Comparison of ENCODE assay signal across 9 mouse cellular contexts in the genomic region with DNA sequence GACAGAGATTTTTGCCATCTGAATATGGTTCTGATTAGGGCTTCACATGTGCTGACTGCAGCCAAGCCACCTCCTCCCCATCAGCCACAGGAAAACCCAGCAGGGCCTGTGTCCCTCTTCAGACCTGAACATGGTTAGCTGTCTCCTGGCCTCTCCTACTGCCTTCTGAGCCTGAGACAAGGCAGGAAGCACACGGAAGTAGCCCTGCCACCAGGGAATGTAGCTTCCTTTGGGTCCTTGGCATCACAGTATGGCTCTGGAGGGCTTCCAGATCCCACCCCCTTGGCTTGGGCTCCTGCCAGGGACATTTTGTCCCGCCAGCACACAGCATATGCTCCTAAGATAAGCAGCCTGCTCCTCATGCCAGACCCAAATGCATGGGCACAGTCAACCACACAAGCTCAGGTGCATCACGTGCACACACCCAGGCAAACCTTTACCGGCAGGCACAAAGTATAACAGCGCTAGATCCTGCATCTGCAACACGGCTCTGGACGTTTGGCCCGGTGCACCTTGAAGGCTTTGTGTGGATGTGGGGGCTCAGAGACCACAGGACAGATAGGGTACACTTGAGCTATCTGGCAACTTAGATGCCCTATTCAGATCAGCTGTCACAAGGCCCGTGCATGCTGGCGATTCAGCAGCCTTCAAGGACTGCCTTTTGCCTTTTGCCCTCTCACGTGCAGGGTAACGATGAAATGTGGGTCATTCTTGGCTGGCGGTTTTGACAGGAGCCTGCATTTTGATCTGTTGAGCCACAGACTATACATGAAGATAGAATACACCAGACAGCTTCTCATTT. TPM values are rescaled to one million over a fixed set of nuclear protein-coding genes. Genes with fewer than 3 reads are reported as not detected.
DNase-seq lines count a peak whose midpoint lies in the region; ATAC-seq and TF ChIP-seq lines count a peak whose summit lies in the region.
"Had no signal": no experiment of that assay in that cellular context is flagged by ENCODE, and none has a peak within 500 bp of the region (broad histone marks: within the 10 kb centered on the region; RNA-seq: fewer than 3 reads in every experiment).

No protein-coding gene starts in this region.

- TF ChIP-seq CTCF in lung, adult 2 months (IDR thresholded peaks at IDR 0.05; ENCODE audit: insufficient read depth, low read length), result no peak
- TF ChIP-seq CTCF in testis, adult 2 months (IDR thresholded peaks at IDR 0.05; ENCODE audit: control insufficient read depth, insufficient read depth, insufficient replicate concordance, low read depth, low read length), result no peak

- no peaks in the 10 kb centered on the region for H3K36me3 ChIP-seq in forebrain, embryonic 14.5 days (ENCODE audit: control insufficient read depth, insufficient read depth, low read length)
- no peaks in the 10 kb centered on the region for H3K36me3 ChIP-seq in forebrain, embryonic 11.5 days (ENCODE audit: control insufficient read depth, insufficient read depth, low read length)
- no peaks in the 10 kb centered on the region for H3K36me3 ChIP-seq in embryonic facial prominence, embryonic 15.5 days
- no peaks in the 10 kb centered on the region for H3K36me3 ChIP-seq in testis, adult 2 months (ENCODE audit: control insufficient read depth, insufficient read depth, low read length)

- WGBS in forebrain, embryonic 14.5 days, result 66% methylated on average over 13 of the region's 13 CpGs
- 88% methylated on average over 13 of the region's 13 CpGs for WGBS in forebrain, embryonic 11.5 days
- WGBS in embryonic facial prominence, embryonic 15.5 days, result 77% methylated on average over 13 of the region's 13 CpGs
- 53% methylated on average over 13 of the region's 13 CpGs for WGBS in lung, adult 2 months

- H3K4me3 ChIP-seq in forebrain, embryonic 14.5 days (ENCODE audit: low read depth, low read length), result no peak overlapping the region
- H3K4me3 ChIP-seq in forebrain, embryonic 11.5 days (ENCODE audit: low read depth, low read length), result no peak overlapping the region
- H3K4me3 ChIP-seq in embryonic facial prominence, embryonic 15.5 days (replicated peaks), result no peak overlapping the region
- no peak overlapping the region for H3K4me3 ChIP-seq in lung, adult 2 months (replicated peaks; ENCODE audit: extremely low read depth, low read depth, low read length)
- no peak overlapping the region for H3K4me3 ChIP-seq in testis, adult 2 months (ENCODE audit: control insufficient read depth, low read depth, low read length)

- peak; percentile 91 for ATAC-seq in forebrain, embryonic 14.5 days
- ATAC-seq in forebrain, embryonic 11.5 days (replicated peaks; ENCODE audit: low FRiP score), result no peak
- 0 out of 2 replicates have a peak, but pooled peaks have one; percentile 25 for ATAC-seq in embryonic facial prominence, embryonic 15.5 days (ENCODE audit: insufficient number of reproducible peaks, low FRiP score, low TSS enrichment, low read depth)

- no peak overlapping the region for H3K4me2 ChIP-seq in forebrain, embryonic 14.5 days (ENCODE audit: low read length)
- H3K4me2 ChIP-seq in forebrain, embryonic 11.5 days (ENCODE audit: low read depth, low read length, severe bottlenecking), result no peak overlapping the region
- H3K4me2 ChIP-seq in embryonic facial prominence, embryonic 15.5 days (replicated peaks), result no peak overlapping the region

- no peaks in the 10 kb centered on the region for H3K9me3 ChIP-seq in forebrain, embryonic 14.5 days (replicated peaks; ENCODE audit: control insufficient read depth, low read length)
- no peaks in the 10 kb centered on the region for H3K9me3 ChIP-seq in forebrain, embryonic 11.5 days (ENCODE audit: control insufficient read depth, low read length)
- no peaks in the 10 kb centered on the region for H3K9me3 ChIP-seq in embryonic facial prominence, embryonic 15.5 days (replicated peaks)

- DNase-seq in forebrain, embryonic 14.5 days (ENCODE audit: low spot score), result peak; percentile 73
- no peak for DNase-seq in forebrain, embryonic 11.5 days (ENCODE audit: low spot score)
- DNase-seq in adrenal gland, adult 18-20 months (ENCODE audit: low spot score in 2 of 2), result peak; percentile 52 to 69
- peak; percentile 38 to 67 for DNase-seq in kidney, adult 8-10 months
- DNase-seq in lung, adult 2 months, result peak; percentile 62
- no peak for DNase-seq in spleen, postnatal 10 days (ENCODE audit: low spot score in 2 of 2)

- H3K9ac ChIP-seq in forebrain, embryonic 14.5 days (ENCODE audit: low read length), result no peak overlapping the region
- no peak overlapping the region for H3K9ac ChIP-seq in forebrain, embryonic 11.5 days (ENCODE audit: low read length)
- H3K9ac ChIP-seq in embryonic facial prominence, embryonic 15.5 days, result no peak overlapping the region

- no peaks in the 10 kb centered on the region for H3K27me3 ChIP-seq in forebrain, embryonic 14.5 days (replicated peaks; ENCODE audit: control insufficient read depth, insufficient read depth, low read length)
- H3K27me3 ChIP-seq in forebrain, embryonic 11.5 days (ENCODE audit: control insufficient read depth, insufficient read depth, low read length), result no peaks in the 10 kb centered on the region
- no peaks in the 10 kb centered on the region for H3K27me3 ChIP-seq in embryonic facial prominence, embryonic 15.5 days
- no peaks in the 10 kb centered on the region for H3K27me3 ChIP-seq in testis, adult 2 months (ENCODE audit: control insufficient read depth, insufficient read depth, low read length)

- no peak for TF ChIP-seq POLR2A in lung, adult 2 months (IDR thresholded peaks at IDR 0.05; ENCODE audit: borderline replicate concordance, extremely low read depth, low read depth, low read length)
- no peak for TF ChIP-seq POLR2A in testis, adult 2 months (IDR thresholded peaks at IDR 0.05; ENCODE audit: control insufficient read depth, low read depth, low read length)

- H3K4me1 ChIP-seq in forebrain, embryonic 14.5 days (ENCODE audit: control insufficient read depth, insufficient read depth, low read length), result peaks cover 7% of the 10 kb centered on the region; the same call in 1 of the 2 replicates
- no peaks in the 10 kb centered on the region for H3K4me1 ChIP-seq in forebrain, embryonic 11.5 days (replicated peaks; ENCODE audit: control insufficient read depth, insufficient read depth, low read length)
- peaks cover 8% of the 10 kb centered on the region for H3K4me1 ChIP-seq in embryonic facial prominence, embryonic 15.5 days
- peaks cover 9% of the 10 kb centered on the region for H3K4me1 ChIP-seq in lung, adult 2 months (ENCODE audit: control insufficient read depth, insufficient read depth, low read length)
- H3K4me1 ChIP-seq in testis, adult 2 months (ENCODE audit: control insufficient read depth, insufficient read depth, low read length), result no peaks in the 10 kb centered on the region

- no peak overlapping the region for H3K27ac ChIP-seq in forebrain, embryonic 14.5 days (ENCODE audit: low read depth, low read length)
- no peak overlapping the region for H3K27ac ChIP-seq in forebrain, embryonic 11.5 days (ENCODE audit: low read depth, low read length)
- H3K27ac ChIP-seq in embryonic facial prominence, embryonic 15.5 days (replicated peaks), result peak overlapping the region; percentile 48; the same call in 1 of the 2 replicates
- peak overlapping the region; percentile 45; the same call in 1 of the 2 replicates for H3K27ac ChIP-seq in testis, adult 2 months (ENCODE audit: control insufficient read depth, insufficient read depth, low read depth, low read length)
- H3K27ac ChIP-seq: macrophage had no signal

RNA-seq across cellular contexts. Expression of gene Rcvrn, which starts 27.4 kb away (rescaled TPM):
- polyA plus RNA-seq in forebrain, embryonic 14.5 days (2014; fragmentation: Nextera tagmentation; extraction: Ambion mirVana), result not detected in 2 replicates
- not detected in 2 replicates for polyA plus RNA-seq in forebrain, embryonic 11.5 days (2014; fragmentation: Nextera tagmentation; extraction: Ambion mirVana)
- under 1 TPM; 0.38 to 0.50 TPM for total RNA-seq in adrenal gland, adult 18-20 months (2021)
- polyA plus RNA-seq in embryonic facial prominence, embryonic 15.5 days (2015; fragmentation: Nextera tagmentation; extraction: Ambion mirVana), result not detected in 2 replicates
- polyA plus RNA-seq in lung, adult 2 months (2012; rRNA removed), result 0.22 TPM in 1 of 2 replicates, not detected in the other
- not detected in 2 replicates for polyA plus RNA-seq in testis, adult 2 months (2012; rRNA removed)
- polyA plus RNA-seq: macrophage had no signal

Comparison
In these comparisons a context has a peak if more than half of its experiments do, and no peak if none do; other contexts are left out.
1. DNase-seq: peak in forebrain, embryonic 14.5 days (single experiment), adrenal gland, adult 18-20 months (2 of 2), kidney, adult 8-10 months (2 of 2) and lung, adult 2 months (single experiment); none in forebrain, embryonic 11.5 days (single experiment) and spleen, postnatal 10 days (0 of 2).
2. H3K27ac ChIP-seq: peak in embryonic facial prominence, embryonic 15.5 days (single experiment) and testis, adult 2 months (single experiment); none in forebrain, embryonic 14.5 days (single experiment) and forebrain, embryonic 11.5 days (single experiment).